Mouse (Mus musculus) lung, embryonic 15.5 days (tissue): ENCODE measurements at regions not wholly inside any gene's neighbourhood (a gene's known extent, or its start where the extent isn't known, plus 50 kb on each side); places are given as distances from the start of the nearest gene placed in this dataset.
"Not testable (repeated sequence)": the region's sequence is repeated elsewhere in the genome, so short reads cannot be mapped to it uniquely, and the experiment has no call there.

Experiments
- ATAC-seq: fragments of 200-750 bp; cut with Nextera tagmentation; 2 replicates; pipeline ENCODE4 v1.8.0; 2017; ENCODE audit warnings: moderate number of reproducible peaks, borderline replicate concordance; ENCODE audit not compliant: low FRiP score, low TSS enrichment; ENCODE audit errors: extremely low read depth
- H3K27ac ChIP-seq: fragments of 300-500 bp; sonication (generic); 2 replicates; pipeline ENCODE4 v1.5.1; 2015; ENCODE audit warnings: moderate library complexity, mild to moderate bottlenecking, inconsistent platforms
- H3K27me3 ChIP-seq: fragments of 300-500 bp; sonication (generic); 2 replicates; pipeline ENCODE4 v1.6.1; 2015; ENCODE audit warnings: inconsistent platforms
- H3K36me3 ChIP-seq: fragments of 300-500 bp; sonication (generic); 2 replicates; pipeline ENCODE4 v1.6.1; 2015; ENCODE audit warnings: inconsistent platforms
- H3K4me1 ChIP-seq: fragments of 300-500 bp; sonication (generic); 2 replicates; pipeline ENCODE4 v1.6.1; 2015; ENCODE audit warnings: inconsistent platforms
- H3K4me2 ChIP-seq: fragments of 300-500 bp; sonication (generic); 2 replicates; pipeline ENCODE4 v1.6.1; 2015; ENCODE audit warnings: inconsistent platforms, mild to moderate bottlenecking, moderate library complexity
- H3K4me3 ChIP-seq: fragments of 300-500 bp; sonication (generic); 2 replicates; pipeline ENCODE4 v1.5.1; 2015; ENCODE audit warnings: mild to moderate bottlenecking, inconsistent platforms
- H3K9ac ChIP-seq: fragments of 300-500 bp; sonication (generic); 2 replicates; pipeline ENCODE4 v1.6.1; 2015; ENCODE audit warnings: inconsistent platforms
- H3K9me3 ChIP-seq: fragments of 300-500 bp; sonication (generic); 2 replicates; pipeline ENCODE4 v1.6.1; 2016; ENCODE audit warnings: inconsistent platforms
- WGBS: fragments of 180-500 bp; shearing (Covaris S2); methylation state at CpG from one replicate; pipeline ENCODE4 v1.1.7; 2015; 5-methylcytosine and 5-hydroxymethylcytosine counted together

DNA sequence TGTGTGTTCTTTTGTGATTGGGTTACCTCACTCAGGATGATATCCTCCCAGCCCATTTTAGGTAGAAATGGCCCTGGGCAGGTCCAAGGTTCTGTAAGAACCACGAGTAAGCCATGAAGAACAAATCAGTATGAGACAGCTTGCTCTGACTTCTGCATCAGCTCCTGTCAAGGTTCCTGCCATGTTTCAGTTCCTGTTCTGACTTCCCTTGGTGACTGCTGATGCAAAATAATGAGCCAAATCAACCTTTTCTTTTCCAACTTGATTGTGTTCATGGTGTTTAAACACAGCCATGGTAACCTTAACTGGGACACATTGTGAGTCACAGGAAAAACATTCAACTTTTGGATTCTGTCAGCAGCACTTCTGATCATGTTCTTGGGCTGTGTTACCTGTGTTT lies 667.4 kb upstream of the Igfbp7 start:
- no peaks in the 10 kb centered on the region for H3K4me1 ChIP-seq
- H3K27me3 ChIP-seq = no peaks in the 10 kb centered on the region
- WGBS = 31% methylated on average over 1 of the region's 1 CpGs
- H3K4me2 ChIP-seq = no peak overlapping the region
- H3K9me3 ChIP-seq = no peaks in the 10 kb centered on the region
- H3K27ac ChIP-seq = no peak overlapping the region
- H3K4me3 ChIP-seq = no peak overlapping the region
- H3K9ac ChIP-seq = no peak overlapping the region
- no peaks in the 10 kb centered on the region for H3K36me3 ChIP-seq
- no peak for ATAC-seq

DNA sequence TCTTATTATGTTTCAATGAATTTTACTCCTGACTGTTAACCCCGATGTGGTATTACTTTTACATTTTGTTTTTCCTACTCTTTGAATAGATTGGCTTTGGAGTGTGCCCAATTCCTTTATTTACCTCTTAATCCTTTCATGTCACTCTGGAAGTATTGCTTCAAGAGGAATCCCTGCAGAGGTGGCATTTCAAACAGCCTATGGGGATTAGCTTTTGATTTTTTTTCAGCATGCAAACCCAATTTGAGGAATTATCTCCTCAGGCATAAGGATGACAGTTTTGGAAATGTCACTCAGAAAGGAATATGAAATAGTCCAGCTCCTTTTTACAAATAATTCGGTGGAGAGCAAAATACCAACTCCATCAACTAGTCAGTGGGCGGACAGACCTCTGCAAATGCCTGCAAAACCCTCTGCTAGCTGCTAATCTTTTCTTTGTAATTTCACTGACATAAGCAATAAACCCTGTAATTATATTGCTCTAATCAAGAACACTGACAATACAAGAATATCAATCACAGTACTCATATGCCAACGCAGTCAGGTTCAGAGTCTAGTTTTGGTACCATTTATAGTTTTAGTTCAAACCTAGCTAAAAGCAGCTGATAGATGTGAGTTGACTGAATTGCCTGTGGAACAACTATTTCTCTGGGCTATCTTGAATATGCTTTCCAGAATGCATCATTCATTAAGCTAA lies 624.9 kb upstream of the Igfbp7 start:
- Histone ChIP-seq H3K9ac (no peak overlapping the region), H3K27me3 (no peaks in the 10 kb centered on the region), H3K9me3 (no peaks in the 10 kb centered on the region), H3K27ac (no peak overlapping the region), H3K4me3 (no peak overlapping the region), H3K4me2 (no peak overlapping the region), H3K36me3 (no peaks in the 10 kb centered on the region), H3K4me1 (no peaks in the 10 kb centered on the region)
- no peak for ATAC-seq
- WGBS = 71% methylated on average over 4 of the region's 4 CpGs

- no peaks in the 10 kb centered on the region for H3K9me3 ChIP-seq
- no peak overlapping the region for H3K27ac ChIP-seq
- H3K4me2 ChIP-seq = no peak overlapping the region
- H3K9ac ChIP-seq = no peak overlapping the region
- H3K4me3 ChIP-seq = no peak overlapping the region
- ATAC-seq = no peak
- no peaks in the 10 kb centered on the region for H3K27me3 ChIP-seq
- WGBS = 78% methylated on average over 4 of the region's 4 CpGs
- no peaks in the 10 kb centered on the region for H3K4me1 ChIP-seq
- H3K36me3 ChIP-seq = no peaks in the 10 kb centered on the region
These were observed 609.7 kb upstream of the Igfbp7 start for GRCm38 (mm10) chr5:78017523-78017922.

GRCm38 (mm10) chr5:77986449-77987047 lies 578.7 kb upstream of the Igfbp7 start:
- Histone ChIP-seq H3K4me3 (no peak overlapping the region), H3K27ac (no peak overlapping the region), H3K36me3 (no peaks in the 10 kb centered on the region), H3K9ac (no peak overlapping the region), H3K27me3 (no peaks in the 10 kb centered on the region), H3K4me1 (no peaks in the 10 kb centered on the region), H3K4me2 (no peak overlapping the region), H3K9me3 (no peaks in the 10 kb centered on the region)
- no peak for ATAC-seq
- 58% methylated on average over 10 of the region's 10 CpGs for WGBS

GRCm38 (mm10) chr5:77985269-77985668 lies 577.4 kb upstream of the Igfbp7 start:
- Histone ChIP-seq H3K4me2 (no peak overlapping the region), H3K27me3 (no peaks in the 10 kb centered on the region), H3K4me1 (no peaks in the 10 kb centered on the region), H3K9me3 (no peaks in the 10 kb centered on the region), H3K4me3 (no peak overlapping the region), H3K27ac (no peak overlapping the region), H3K9ac (no peak overlapping the region), H3K36me3 (no peaks in the 10 kb centered on the region)
- 81% methylated on average over 1 of the region's 1 CpGs for WGBS
- no peak for ATAC-seq

DNA sequence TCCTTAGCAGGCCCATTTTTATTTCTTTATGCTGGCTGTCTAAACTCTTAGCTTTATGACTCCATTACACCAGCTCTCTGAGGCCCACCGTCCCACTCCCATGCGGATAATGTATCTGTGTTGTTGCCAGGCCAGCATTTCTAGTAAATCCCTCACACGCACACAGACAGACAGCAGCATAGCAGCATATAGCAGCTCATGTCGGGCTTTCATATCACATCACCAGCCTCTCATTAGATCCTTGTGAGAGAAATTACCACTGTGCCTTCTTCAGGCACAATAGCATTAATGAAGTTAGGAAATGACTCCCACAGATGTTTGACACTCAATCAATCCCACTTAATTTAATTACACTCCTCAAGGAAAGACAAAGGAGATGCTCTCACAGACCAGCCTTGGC lies 532.2 kb upstream of the Igfbp7 start:
- not testable (repeated sequence) for H3K4me3 ChIP-seq, H3K9ac ChIP-seq, H3K9me3 ChIP-seq, H3K27me3 ChIP-seq, H3K36me3 ChIP-seq, H3K27ac ChIP-seq, H3K4me1 ChIP-seq, ATAC-seq, H3K4me2 ChIP-seq
- WGBS = 57% methylated on average over 4 of the region's 4 CpGs

GRCm38 (mm10) chr5:77931874-77932273 lies 524.0 kb upstream of the Igfbp7 start:
- Histone ChIP-seq H3K27me3 (no peaks in the 10 kb centered on the region), H3K4me2 (no peak overlapping the region), H3K4me1 (no peaks in the 10 kb centered on the region), H3K4me3 (no peak overlapping the region), H3K9me3 (no peaks in the 10 kb centered on the region), H3K36me3 (no peaks in the 10 kb centered on the region), H3K9ac (no peak overlapping the region), H3K27ac (no peak overlapping the region)
- 44% methylated on average over 2 of the region's 2 CpGs for WGBS
- no peak for ATAC-seq

DNA sequence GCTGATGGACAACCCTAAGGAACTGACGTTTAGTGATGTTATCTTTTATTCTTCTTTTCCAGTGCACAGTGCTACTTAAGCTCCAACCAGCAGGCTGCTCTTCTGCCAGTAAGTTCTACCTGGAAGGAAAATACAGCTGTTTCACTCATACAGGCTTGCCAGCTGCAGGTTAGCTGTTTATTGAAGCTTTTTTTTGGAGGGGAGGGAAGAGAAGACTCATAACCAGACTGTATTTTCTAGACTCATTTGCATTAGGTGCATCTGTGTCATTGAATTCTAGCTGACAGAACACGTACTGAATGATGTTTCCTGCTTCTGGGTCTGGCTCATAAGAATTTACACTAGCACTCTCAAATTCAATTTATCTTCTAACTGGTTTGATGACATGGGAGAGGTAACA lies 513.3 kb upstream of the Igfbp7 start:
- Histone ChIP-seq H3K4me2 (no peak overlapping the region), H3K9me3 (no peaks in the 10 kb centered on the region), H3K36me3 (no peaks in the 10 kb centered on the region), H3K9ac (no peak overlapping the region), H3K4me1 (no peaks in the 10 kb centered on the region), H3K27ac (no peak overlapping the region), H3K27me3 (no peaks in the 10 kb centered on the region), H3K4me3 (no peak overlapping the region)
- WGBS = 49% methylated on average over 2 of the region's 2 CpGs
- no peak for ATAC-seq

GRCm38 (mm10) chr5:77917086-77917676 lies 509.3 kb upstream of the Igfbp7 start:
- Histone ChIP-seq H3K9ac (no peak overlapping the region), H3K27me3 (no peaks in the 10 kb centered on the region), H3K27ac (no peak overlapping the region), H3K4me3 (no peak overlapping the region), H3K4me2 (no peak overlapping the region), H3K9me3 (no peaks in the 10 kb centered on the region), H3K36me3 (no peaks in the 10 kb centered on the region), H3K4me1 (no peaks in the 10 kb centered on the region)
- WGBS = 59% methylated on average over 7 of the region's 7 CpGs
- no peak for ATAC-seq

- Histone ChIP-seq H3K27me3 (no peaks in the 10 kb centered on the region), H3K4me2 (no peak overlapping the region), H3K4me3 (no peak overlapping the region), H3K27ac (no peak overlapping the region), H3K36me3 (no peaks in the 10 kb centered on the region), H3K9ac (no peak overlapping the region), H3K9me3 (no peaks in the 10 kb centered on the region), H3K4me1 (no peaks in the 10 kb centered on the region)
- 56% methylated on average over 2 of the region's 2 CpGs for WGBS
- ATAC-seq = no peak
These were observed 508.5 kb upstream of the Igfbp7 start for GRCm38 (mm10) chr5:77916375-77916774.

DNA sequence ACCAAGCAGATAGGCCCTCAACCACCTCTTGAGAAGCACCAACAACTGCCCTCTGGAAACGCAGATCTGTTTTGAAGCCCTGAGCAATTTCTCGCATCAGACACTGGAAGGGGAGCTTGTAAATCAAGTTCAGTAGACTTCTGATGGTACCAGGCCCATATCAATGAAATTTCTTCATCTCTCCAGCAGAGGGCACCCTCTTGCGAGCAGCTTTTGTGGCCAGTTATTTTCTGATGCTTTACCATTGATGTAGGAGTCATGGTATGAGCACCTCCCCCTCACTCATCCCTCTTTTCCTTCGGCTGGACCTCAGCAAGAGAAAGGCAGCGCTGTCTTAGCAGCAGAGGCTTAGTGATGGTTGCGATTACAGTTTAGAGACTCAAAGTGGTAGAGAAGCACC lies 501.4 kb upstream of the Igfbp7 start:
- Histone ChIP-seq H3K4me3 (no peak overlapping the region), H3K4me2 (no peak overlapping the region), H3K27ac (no peak overlapping the region), H3K27me3 (no peaks in the 10 kb centered on the region), H3K9ac (no peak overlapping the region), H3K36me3 (no peaks in the 10 kb centered on the region), H3K4me1 (no peaks in the 10 kb centered on the region), H3K9me3 (no peaks in the 10 kb centered on the region)
- ATAC-seq = no peak
- 53% methylated on average over 6 of the region's 6 CpGs for WGBS

DNA sequence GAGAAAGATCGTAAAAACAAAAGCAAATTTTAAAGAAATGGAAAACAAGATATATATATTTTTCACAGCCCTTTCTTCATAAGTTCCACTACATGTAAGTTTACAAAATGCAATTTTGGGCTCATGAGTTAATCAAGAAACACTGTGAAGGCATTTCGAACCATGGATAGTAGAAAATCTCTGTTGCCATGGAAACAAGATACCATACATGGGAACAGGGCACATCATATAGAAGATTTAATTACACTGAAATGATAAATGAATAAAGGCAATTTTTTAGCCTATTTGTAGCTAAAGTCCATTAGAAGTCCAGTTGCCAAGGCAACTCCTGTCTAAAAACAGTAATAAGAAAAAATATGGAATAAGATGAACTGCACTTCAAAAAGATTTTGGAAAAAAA lies 484.2 kb upstream of the Igfbp7 start:
- 71% methylated on average over 2 of the region's 2 CpGs for WGBS
- not testable (repeated sequence) for H3K4me1 ChIP-seq, H3K4me3 ChIP-seq, H3K27me3 ChIP-seq, H3K4me2 ChIP-seq, H3K9me3 ChIP-seq, H3K9ac ChIP-seq, H3K36me3 ChIP-seq, H3K27ac ChIP-seq, ATAC-seq
